Mouse (Mus musculus) kidney, postnatal 14 days (tissue): ENCODE measurements around the gene 1600012H06Rik.
A peak's percentile ranks its signal among the peaks of the same experiment; 100 is the strongest.
"Not testable (repeated sequence)": the region's sequence is repeated elsewhere in the genome, so short reads cannot be mapped to it uniquely, and the experiment has no call there.

Experiments used
- DNase-seq: peaks from one replicate; pipeline ENCODE4 v3.0.0; 2022; ENCODE audit warnings: mixed read lengths

Gene 1600012H06Rik

GRCm38 (mm10) chr17:14943009-14943728 is at the start of gene 1600012H06Rik, which contains the start of gene Wdr27:
Gene 1600012H06Rik, plus strand, starts transcription at chr17:14943184.
Gene Wdr27, minus strand, starts transcription at chr17:14943158.
- DNase-seq, result peak; percentile 99

- DNase-seq, result not testable (repeated sequence)
Observed at GRCm38 (mm10) chr17:14895058-14895457, 47.9 kb upstream of the 1600012H06Rik start.

- no peak for DNase-seq
Observed at GRCm38 (mm10) chr17:14898972-14899371, 44.0 kb upstream of the 1600012H06Rik start.

DNA sequence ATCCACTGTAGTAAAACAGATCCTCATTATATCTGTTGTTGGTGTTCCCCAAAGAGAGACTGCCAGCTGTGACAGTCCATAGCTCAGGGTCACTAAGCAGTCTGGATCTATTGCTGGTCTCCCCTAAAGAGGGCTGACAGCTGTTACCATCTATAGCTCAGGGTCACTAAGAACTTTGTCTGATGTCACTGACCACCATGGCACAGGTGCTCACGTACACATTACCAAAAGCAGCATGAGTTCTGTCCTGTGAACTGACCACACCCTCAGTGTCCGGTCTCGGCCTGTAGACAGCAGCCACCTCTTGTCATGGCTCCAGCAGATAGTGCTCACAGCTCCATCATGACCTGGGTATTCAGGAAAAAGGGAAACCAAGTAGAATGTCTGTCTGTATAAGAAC is 39.8 kb upstream of the 1600012H06Rik start:
- DNase-seq, result no peak

DNA sequence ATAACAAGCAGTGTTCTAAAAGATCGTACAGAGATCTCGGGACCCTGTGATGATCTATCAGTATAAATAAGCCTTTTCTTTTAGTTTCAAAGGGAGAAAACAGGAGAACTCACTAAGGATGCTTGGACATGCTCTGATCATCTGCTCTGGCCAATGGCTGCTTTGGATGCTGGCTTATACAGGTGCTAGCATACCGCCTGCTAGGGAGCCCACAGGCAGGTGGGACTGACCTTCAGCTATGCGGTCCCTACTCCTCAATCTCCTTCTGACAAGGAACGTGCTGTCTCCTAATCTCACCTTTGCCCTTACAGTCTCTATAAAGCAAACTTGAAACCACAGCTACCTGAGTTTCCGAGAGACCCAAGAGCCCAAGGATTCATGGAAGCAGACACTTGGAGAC is 38.8 kb upstream of the 1600012H06Rik start:
- DNase-seq, result no peak

DNA sequence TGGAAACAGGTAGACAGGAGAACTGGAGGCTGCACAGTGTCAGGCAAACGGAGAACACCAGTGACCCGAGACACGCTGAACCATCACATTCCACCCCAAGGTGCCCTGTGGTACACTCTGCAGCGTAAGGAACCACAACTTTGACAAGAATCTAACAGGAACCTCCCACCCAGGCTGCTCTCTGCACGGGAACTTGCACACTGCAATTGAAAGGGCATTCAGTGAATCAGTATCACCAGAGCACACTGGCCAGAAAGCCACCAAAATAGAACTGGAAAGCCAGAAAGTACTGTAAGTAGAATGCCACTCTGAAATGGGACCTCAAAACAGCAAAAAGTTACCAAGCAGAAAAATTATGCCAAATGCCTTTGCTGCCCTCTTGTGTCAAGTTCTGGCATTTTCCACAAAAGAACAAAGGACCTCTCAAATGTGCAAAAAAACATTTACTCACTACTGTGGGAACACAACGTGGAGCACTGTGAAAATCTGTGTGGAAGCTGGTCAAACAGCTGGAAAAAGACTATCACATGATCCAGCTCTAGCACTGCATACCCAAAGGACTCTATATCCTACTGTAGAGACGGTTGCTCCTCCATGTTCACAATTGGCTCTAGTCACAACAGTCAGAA is 38.2 kb upstream of the 1600012H06Rik start:
- DNase-seq, result peak; percentile 76

DNA sequence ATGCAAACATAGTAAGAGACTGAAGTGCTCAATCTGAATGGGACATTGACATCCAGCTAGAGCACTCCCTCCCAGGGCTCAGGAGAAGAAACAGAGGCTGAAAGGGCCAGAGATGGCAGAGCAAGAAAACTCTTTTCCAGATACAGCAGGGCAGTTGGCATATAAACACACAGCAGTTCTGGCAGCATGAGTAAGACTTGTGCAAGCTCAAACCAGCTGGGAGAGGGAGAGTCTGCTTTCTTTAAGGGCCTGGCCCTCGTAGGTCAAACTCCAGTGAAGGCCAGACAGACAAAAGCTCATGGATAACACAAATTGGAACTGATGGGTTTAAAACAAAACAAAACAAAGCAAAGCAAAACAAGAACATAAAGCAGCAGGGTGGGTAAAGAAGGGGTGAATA is 36.4 kb upstream of the 1600012H06Rik start:
- DNase-seq, result no peak

GRCm38 (mm10) chr17:14907136-14907535 is 35.8 kb upstream of the 1600012H06Rik start:
- DNase-seq, result no peak

DNA sequence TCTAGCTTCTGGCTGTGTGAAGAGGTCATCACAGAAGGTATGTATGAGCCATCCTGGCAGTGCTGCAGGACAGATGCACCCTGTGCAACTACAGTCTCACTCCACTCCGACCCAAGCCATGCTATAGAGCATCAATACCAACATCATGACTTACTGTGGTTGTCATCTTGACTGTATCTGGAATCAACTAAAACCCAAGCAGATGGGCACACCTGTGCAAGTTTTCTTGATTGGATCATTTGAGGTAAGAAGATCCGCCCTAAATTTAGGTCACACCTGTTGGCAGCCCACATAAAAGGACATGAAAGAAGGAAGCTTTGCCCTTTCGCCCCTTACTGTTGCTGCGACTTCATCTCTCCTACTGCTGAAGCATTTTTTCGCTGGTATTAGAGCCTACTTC is 33.7 kb upstream of the 1600012H06Rik start:
- no peak for DNase-seq

DNA sequence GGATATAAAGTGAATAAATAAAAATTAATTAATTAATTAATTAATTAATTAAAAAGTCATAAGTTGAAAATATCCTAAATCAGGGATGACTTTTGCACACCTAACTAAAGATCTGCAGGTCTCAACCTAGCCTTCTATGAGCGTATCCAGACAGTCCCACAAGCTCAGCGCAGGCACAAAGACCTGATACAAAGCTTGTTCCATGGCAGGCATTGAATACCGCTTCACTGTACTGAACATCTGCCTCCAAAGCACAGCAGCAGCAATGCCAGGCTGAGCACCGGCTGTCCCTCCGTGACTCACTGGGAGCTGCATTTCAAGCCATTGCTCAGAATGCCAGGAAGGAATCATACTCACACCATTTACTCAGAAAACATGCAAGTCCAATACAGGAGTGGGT is 32.2 kb upstream of the 1600012H06Rik start:
- no peak for DNase-seq

DNA sequence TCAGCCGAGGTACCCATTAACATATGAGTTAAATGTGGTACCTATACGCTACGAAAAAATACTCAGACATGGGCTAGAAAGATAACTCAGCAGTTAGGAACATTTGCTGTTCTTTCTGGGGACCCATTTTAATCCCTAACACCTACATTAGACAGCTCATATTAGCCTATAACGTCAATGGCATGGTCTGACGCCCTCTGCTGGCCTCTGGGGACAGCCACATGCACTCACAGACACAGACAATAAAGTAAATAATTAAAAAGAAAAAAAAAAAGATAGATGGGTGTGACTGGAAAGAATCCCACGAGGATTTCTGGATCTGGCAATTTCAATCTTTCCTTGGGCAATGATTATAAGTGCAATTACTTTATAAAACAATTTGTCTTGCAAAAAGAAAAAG is 30.6 kb upstream of the 1600012H06Rik start:
- no peak for DNase-seq

DNA sequence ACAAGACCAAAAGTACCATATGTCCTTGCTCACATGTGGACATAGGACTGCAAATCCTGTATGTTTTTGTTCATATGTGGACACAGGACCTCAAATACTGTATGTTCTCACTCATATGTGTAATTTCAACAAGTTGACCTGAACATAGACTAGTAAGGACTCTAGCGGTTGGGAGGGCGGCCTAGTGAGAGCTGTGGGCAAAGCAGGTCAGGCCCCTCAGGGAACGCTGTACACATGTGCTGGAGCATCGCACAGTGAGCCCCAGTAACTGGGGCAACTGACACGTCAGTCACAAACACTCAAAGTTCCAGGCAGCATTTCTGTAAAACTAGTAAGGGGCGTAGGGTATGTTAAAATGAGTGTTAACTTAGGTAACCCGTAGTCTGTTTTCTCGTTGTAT is 30.0 kb upstream of the 1600012H06Rik start:
- no peak for DNase-seq

DNA sequence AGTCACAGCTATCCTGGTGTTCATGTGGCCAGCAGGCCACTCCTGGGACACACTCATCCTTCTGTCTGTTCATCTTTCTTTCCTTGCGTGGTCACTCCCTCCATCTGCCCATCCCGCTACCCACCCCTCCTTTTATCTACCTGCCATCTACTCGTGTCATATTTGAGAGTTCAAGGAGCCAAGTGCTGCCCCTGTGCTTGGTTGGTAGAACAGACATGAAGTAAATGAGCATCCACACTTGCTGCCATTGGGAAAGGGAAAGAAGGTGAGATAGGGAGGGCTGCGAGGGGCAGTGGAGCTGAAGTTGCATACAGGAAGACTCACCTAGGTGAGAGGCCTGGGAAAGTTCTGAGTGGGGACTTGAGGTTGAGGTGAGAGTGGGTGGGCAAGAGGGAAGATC is 28.6 kb upstream of the 1600012H06Rik start:
- DNase-seq, result no peak

GRCm38 (mm10) chr17:14917866-14918265 is 25.1 kb upstream of the 1600012H06Rik start:
- DNase-seq, result no peak

GRCm38 (mm10) chr17:14921582-14921981 is 21.4 kb upstream of the 1600012H06Rik start:
- DNase-seq, result no peak

DNA sequence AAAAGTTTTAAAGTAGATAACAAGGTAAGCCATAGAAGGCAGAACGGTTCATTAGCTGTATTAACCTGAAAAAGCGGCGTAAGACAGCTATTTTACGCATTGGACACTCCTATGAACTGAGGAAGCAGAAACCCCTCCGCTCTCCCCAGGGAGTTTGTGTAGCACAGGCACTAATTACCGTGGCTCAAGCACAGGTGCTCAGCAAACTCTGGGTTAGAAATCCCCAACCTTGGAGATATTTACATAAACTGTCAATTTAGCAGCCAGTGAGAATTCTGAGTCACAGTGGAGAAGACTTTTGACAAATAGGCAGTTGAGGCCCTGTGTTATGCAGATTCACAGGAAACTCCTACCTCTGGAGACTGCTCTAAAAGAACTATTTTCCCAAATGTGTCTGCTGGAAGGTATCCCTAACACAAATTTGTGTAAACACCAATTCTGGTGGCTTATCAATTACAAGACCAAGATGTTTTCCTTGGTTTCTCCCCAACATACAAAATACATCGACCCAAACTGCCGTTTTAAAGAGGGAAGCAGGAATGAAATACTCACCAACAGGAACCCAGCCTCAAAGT is 15.3 kb upstream of the 1600012H06Rik start:
- DNase-seq, result no peak

DNA sequence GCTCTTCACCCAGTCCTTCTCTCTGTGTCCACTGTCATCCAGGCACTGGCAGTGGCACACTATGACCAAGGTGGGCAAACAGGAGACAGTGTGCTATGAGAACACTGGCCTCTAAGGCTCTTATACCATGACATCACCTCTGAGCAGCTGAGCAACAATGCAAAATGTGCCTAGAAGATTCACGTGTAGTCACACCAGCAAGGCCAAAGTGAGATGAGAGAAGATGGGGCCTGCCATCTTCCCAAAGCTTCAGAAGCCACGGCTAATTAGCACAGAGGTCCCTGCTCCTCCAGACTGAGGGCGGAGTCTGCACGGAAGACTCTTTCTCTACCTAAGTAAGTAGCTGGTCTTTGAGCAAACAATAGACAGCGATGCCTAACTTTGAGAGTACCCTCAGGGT is 14.4 kb upstream of the 1600012H06Rik start:
- no peak for DNase-seq

GRCm38 (mm10) chr17:14930697-14931096 is 12.3 kb upstream of the 1600012H06Rik start:
- DNase-seq, result no peak

GRCm38 (mm10) chr17:14931469-14931868 is 11.5 kb upstream of the 1600012H06Rik start:
- no peak for DNase-seq

DNA sequence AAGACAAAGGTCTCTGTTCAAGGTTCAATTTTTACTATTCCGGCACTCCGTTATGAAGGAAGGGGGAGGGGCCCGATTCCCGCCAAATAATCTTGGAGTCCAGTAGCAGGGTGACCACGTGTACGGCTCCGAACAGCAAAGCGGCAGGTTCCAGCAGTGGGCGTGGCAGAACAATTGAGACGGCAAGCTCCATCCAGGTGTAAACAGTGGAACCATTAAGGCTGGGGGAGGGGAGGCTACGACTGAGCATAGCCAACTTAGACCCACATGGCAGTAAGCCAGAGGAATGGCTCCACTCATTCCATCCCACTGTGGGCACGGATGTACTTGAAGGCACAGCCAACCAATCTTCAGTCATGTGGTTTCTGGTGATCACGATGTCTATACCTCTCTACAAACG is 7.7 kb upstream of the 1600012H06Rik start:
- not testable (repeated sequence) for DNase-seq

- no peak for DNase-seq
Observed at GRCm38 (mm10) chr17:14935841-14936605, 7.0 kb upstream of the 1600012H06Rik start.

GRCm38 (mm10) chr17:14942181-14942580 is 803 bp upstream of the 1600012H06Rik start:
- DNase-seq, result not testable (repeated sequence)

DNA sequence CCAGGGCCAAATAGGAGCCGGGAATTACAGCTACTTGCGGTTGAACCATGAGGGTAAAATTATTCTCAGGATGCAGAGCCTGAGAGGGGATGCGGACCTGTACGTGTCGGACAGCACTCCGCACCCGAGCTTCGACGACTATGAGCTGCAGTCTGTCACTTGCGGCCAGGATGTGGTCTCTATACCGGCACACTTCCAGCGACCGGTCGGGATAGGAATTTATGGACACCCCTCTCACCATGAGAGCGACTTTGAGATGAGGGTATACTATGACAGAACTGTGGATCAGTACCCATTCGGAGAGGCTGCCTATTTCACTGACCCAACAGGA is 710 bp downstream of the 1600012H06Rik start:
- DNase-seq, result no peak

- no peak for DNase-seq
Observed at GRCm38 (mm10) chr17:14944551-14944950, 1.6 kb downstream of the 1600012H06Rik start.
